Mouse (Mus musculus) midbrain, embryonic 15.5 days (tissue): Measurements from ENCODE around the gene Fbxl21. TPM values are rescaled to one million over a fixed set of nuclear protein-coding genes. Genes with fewer than 3 reads are reported as not detected.

Source experiments
- polyA plus RNA-seq: library from polyadenylated mRNA; unstranded; fragments of >200 nt; fragmentation: Nextera tagmentation; extraction: Ambion mirVana; gene quantifications from 2 replicates; pipeline ENCODE4 v1.2.1, GENCODE M21; 2015

Fbxl21 gene
- polyA plus RNA-seq, 1 experiment from 2014 or later: 2.4 TPM

Other genes starting within 250 kb of the Fbxl21 start
- gene Cxcl14, start 225.9 kb upstream of the Fbxl21 start, polyA plus RNA-seq: 16.4 and 22.7 TPM in 2 replicates
- gene Gm3045, start 95.9 kb upstream of the Fbxl21 start, polyA plus RNA-seq: not detected in 2 replicates
- 0.05 TPM in 1 of 2 replicates, not detected in the other for gene Slc25a48, start 84.1 kb upstream of the Fbxl21 start, polyA plus RNA-seq
- gene Il9, start 40.2 kb upstream of the Fbxl21 start, polyA plus RNA-seq: not detected in 2 replicates
- gene Lect2, start 26.0 kb downstream of the Fbxl21 start, polyA plus RNA-seq: not detected in 2 replicates
- gene Tgfbi, start 87.1 kb downstream of the Fbxl21 start, polyA plus RNA-seq: 3.6 and 4.4 TPM in 2 replicates
- gene Smad5, start 180.5 kb downstream of the Fbxl21 start, polyA plus RNA-seq: 20.8 and 21.2 TPM in 2 replicates
- gene Gm45623, start 231.4 kb downstream of the Fbxl21 start, polyA plus RNA-seq: 2.7 and 3.1 TPM in 2 replicates